ENCODE assay signal across 35 mouse cellular contexts in genomic region chr8:13228923-13229610, GRCm38 (mm10). TPM values are rescaled to one million over a fixed set of nuclear protein-coding genes. Genes with fewer than 3 reads are reported as not detected.
DNase-seq lines count a peak whose midpoint lies in the region; ATAC-seq and TF ChIP-seq lines count a peak whose summit lies in the region.
"Had no signal": no experiment of that assay in that cellular context is flagged by ENCODE, and none has a peak within 500 bp of the region (broad histone marks: within the 10 kb centered on the region; RNA-seq: fewer than 3 reads in every experiment).

No protein-coding gene starts in this region.

- peak overlapping the region; percentile 71 for H3K27ac ChIP-seq in gastrocnemius, adult 2 months
- H3K27ac ChIP-seq in heart, embryonic 12.5 days (ENCODE audit: poor library complexity, severe bottlenecking): peak overlapping the region; percentile 62
- 0 out of 2 replicates have a peak overlapping the region, but pooled peaks have one; percentile 29 for H3K27ac ChIP-seq in limb, embryonic 12.5 days
- H3K27ac ChIP-seq: embryonic facial prominence, embryonic 12.5 days; hindbrain, embryonic 12.5 days; hindbrain, postnatal 0 days; intestine, embryonic 15.5 days; kidney, postnatal 0 days; liver, embryonic 12.5 days had no signal

- no peaks in the 10 kb centered on the region for H3K27me3 ChIP-seq in heart, embryonic 12.5 days (replicated peaks)
- peaks cover 29% of the 10 kb centered on the region for H3K27me3 ChIP-seq in limb, embryonic 12.5 days
- H3K27me3 ChIP-seq: hindbrain, embryonic 12.5 days had no signal

- no peak for TF ChIP-seq CTCF in gastrocnemius, adult 2 months (IDR thresholded peaks at IDR 0.05)

- peak overlapping the region; percentile 38; the same call in 1 of the 2 replicates for H3K9ac ChIP-seq in heart, embryonic 12.5 days
- H3K9ac ChIP-seq in limb, embryonic 12.5 days (replicated peaks): no peak overlapping the region
- H3K9ac ChIP-seq: embryonic facial prominence, embryonic 12.5 days; hindbrain, embryonic 12.5 days; intestine, embryonic 15.5 days; liver, embryonic 12.5 days; liver, postnatal 0 days had no signal

- ATAC-seq in heart, embryonic 12.5 days (ENCODE audit: insufficient number of reproducible peaks, low FRiP score): 0 out of 2 replicates have a peak, but pooled peaks have one; percentile 2
- ATAC-seq in limb, embryonic 12.5 days (ENCODE audit: insufficient number of reproducible peaks, insufficient read depth, low FRiP score, low TSS enrichment, low read depth): peak; percentile 61
- ATAC-seq: activated CD4-positive, CD25-positive, alpha-beta regulatory T cell, adult 4 months; forebrain, embryonic 14.5 days; hindbrain, postnatal 0 days; intestine, embryonic 15.5 days; liver, embryonic 12.5 days; liver, postnatal 0 days; midbrain, embryonic 16.5 days had no signal

- 41% methylated on average over 9 of the region's 9 CpGs for WGBS in heart, embryonic 12.5 days
- 28% methylated on average over 9 of the region's 9 CpGs for WGBS in limb, embryonic 12.5 days

- peaks cover 32% of the 10 kb centered on the region for H3K36me3 ChIP-seq in heart, embryonic 12.5 days
- no peaks in the 10 kb centered on the region for H3K36me3 ChIP-seq in limb, embryonic 12.5 days
- H3K36me3 ChIP-seq: embryonic facial prominence, embryonic 12.5 days; hindbrain, embryonic 12.5 days; intestine, embryonic 15.5 days; liver, embryonic 12.5 days had no signal

- intact Hi-C loops in gastrocnemius, adult 2 months (cut with DNase I): no loop called here
- intact Hi-C loops in heart, postnatal 25 days (cut with DNase I): no loop called here

- H3K9me3 ChIP-seq in heart, embryonic 12.5 days (replicated peaks): no peaks in the 10 kb centered on the region
- H3K9me3 ChIP-seq in limb, embryonic 12.5 days: no peaks in the 10 kb centered on the region
- H3K9me3 ChIP-seq: embryonic facial prominence, embryonic 12.5 days; hindbrain, embryonic 12.5 days; intestine, embryonic 15.5 days; liver, embryonic 12.5 days had no signal

- H3K4me1 ChIP-seq in heart, embryonic 12.5 days (replicated peaks): peaks cover 70% of the 10 kb centered on the region
- peaks cover 17% of the 10 kb centered on the region for H3K4me1 ChIP-seq in limb, embryonic 12.5 days (replicated peaks)
- H3K4me1 ChIP-seq: embryonic facial prominence, embryonic 12.5 days; intestine, embryonic 15.5 days; liver, embryonic 12.5 days had no signal

- H3K4me3 ChIP-seq in gastrocnemius, adult 2 months: no peak overlapping the region
- no peak overlapping the region for H3K4me3 ChIP-seq in heart, embryonic 12.5 days
- no peak overlapping the region for H3K4me3 ChIP-seq in limb, embryonic 12.5 days (replicated peaks)
- H3K4me3 ChIP-seq: embryonic facial prominence, embryonic 12.5 days; hindbrain, embryonic 12.5 days; intestine, embryonic 15.5 days; liver, embryonic 12.5 days; myocyte had no signal

- DNase-seq in gastrocnemius, adult 2 months: peak; percentile 17
- DNase-seq in gastrocnemius, postnatal 10 days: no peak
- no peak for DNase-seq in heart, postnatal 25 days (ENCODE audit: low spot score)
- DNase-seq in forelimb bud, embryonic 11.5 days (ENCODE audit: low read depth, low spot score): peak; percentile 44
- DNase-seq in cerebellum, adult 11 months: no peak
- DNase-seq in gastrocnemius, adult 18-20 months (ENCODE audit: low spot score): no peak
- DNase-seq: adrenal gland, postnatal 14 days; cerebellum, adult 11-12 months; cerebellum, adult 9-11 months; embryo, embryonic 11 days; kidney, adult 8-10 months; kidney, postnatal 4 days; left cerebral cortex, postnatal 4 days; liver, postnatal 0 days; lung, postnatal 36 days; retina, postnatal 1 day; right cerebral cortex, postnatal 14 days had no signal

- no peak overlapping the region for H3K4me2 ChIP-seq in heart, embryonic 12.5 days
- peak overlapping the region; percentile 13; the same call in 1 of the 2 replicates for H3K4me2 ChIP-seq in limb, embryonic 12.5 days
- H3K4me2 ChIP-seq: embryonic facial prominence, embryonic 12.5 days; hindbrain, embryonic 12.5 days; intestine, embryonic 15.5 days; liver, embryonic 12.5 days; midbrain, embryonic 11.5 days had no signal

RNA-seq across cellular contexts. Expression of gene Adprhl1, which starts 24.9 kb away (rescaled TPM):
- 100 to 1,000 TPM in 1 of 2 experiments, 10 to 100 TPM in 1; 44.7 to 101 TPM for total RNA-seq in gastrocnemius, adult 2 months (2021)
- 10 to 100 TPM; 70.9 to 79.8 TPM for total RNA-seq in gastrocnemius, postnatal 10 days (2021)
- polyA plus RNA-seq in heart, embryonic 12.5 days (2016; fragmentation: Nextera tagmentation; extraction: Ambion mirVana): 167 and 180 TPM in 2 replicates
- total RNA-seq in heart, postnatal 25 days (2021): 100 to 1,000 TPM; 515 to 520 TPM
- 0.10 and 0.31 TPM in 2 replicates for polyA plus RNA-seq in limb, embryonic 12.5 days (2016; fragmentation: Nextera tagmentation; extraction: Ambion mirVana)
- 10 to 100 TPM; 59.2 to 95.8 TPM for total RNA-seq in gastrocnemius, adult 18-20 months (2021)
- total RNA-seq: CH12.LX; hindbrain, postnatal 0 days; megakaryocyte, adult 5-6 weeks had no signal
- polyA plus RNA-seq: activated CD4-positive, CD25-positive, alpha-beta regulatory T cell, adult 4 months; forebrain, embryonic 14.5 days; kidney, postnatal 0 days; liver, embryonic 12.5 days; liver, postnatal 0 days; midbrain, embryonic 11.5 days; small intestine, adult 2 months; stomach, embryonic 14.5 days; testis, adult 2 months had no signal

RNA-seq across cellular contexts. Expression of gene Grtp1, which starts 28.6 kb away (rescaled TPM):
- 10 to 100 TPM in 1 of 2 experiments, 1 to 10 TPM in 1; 9.7 to 20.6 TPM for total RNA-seq in gastrocnemius, adult 2 months (2021)
- 10 to 100 TPM in 1 of 2 experiments, 1 to 10 TPM in 1; 9.8 to 14.0 TPM for total RNA-seq in gastrocnemius, postnatal 10 days (2021)
- 19.8 and 22.7 TPM in 2 replicates for polyA plus RNA-seq in heart, embryonic 12.5 days (2016; fragmentation: Nextera tagmentation; extraction: Ambion mirVana)
- total RNA-seq in heart, postnatal 25 days (2021): 1 to 10 TPM; 4.1 to 5.2 TPM
- polyA plus RNA-seq in limb, embryonic 12.5 days (2016; fragmentation: Nextera tagmentation; extraction: Ambion mirVana): 14.2 and 14.6 TPM in 2 replicates
- 10 to 100 TPM; 11.5 to 15.0 TPM for total RNA-seq in gastrocnemius, adult 18-20 months (2021)

RNA-seq across cellular contexts. Expression of gene Dcun1d2, which starts 58.9 kb away (rescaled TPM):
- total RNA-seq in gastrocnemius, adult 2 months (2021): 10 to 100 TPM; 76.5 to 87.0 TPM
- total RNA-seq in gastrocnemius, postnatal 10 days (2021): 10 to 100 TPM; 38.5 to 41.6 TPM
- 28.3 and 29.6 TPM in 2 replicates for polyA plus RNA-seq in heart, embryonic 12.5 days (2016; fragmentation: Nextera tagmentation; extraction: Ambion mirVana)
- total RNA-seq in heart, postnatal 25 days (2021): 10 to 100 TPM; 57.3 to 57.4 TPM
- 29.9 and 31.5 TPM in 2 replicates for polyA plus RNA-seq in limb, embryonic 12.5 days (2016; fragmentation: Nextera tagmentation; extraction: Ambion mirVana)
- 10 to 100 TPM; 80.3 to 83.8 TPM for total RNA-seq in gastrocnemius, adult 18-20 months (2021)

RNA-seq across cellular contexts. Expression of gene Tmco3, which starts 58.9 kb away (rescaled TPM):
- total RNA-seq in gastrocnemius, adult 2 months (2021): 10 to 100 TPM; 11.3 to 15.8 TPM
- 10 to 100 TPM; 13.9 to 20.1 TPM for total RNA-seq in gastrocnemius, postnatal 10 days (2021)
- polyA plus RNA-seq in heart, embryonic 12.5 days (2016; fragmentation: Nextera tagmentation; extraction: Ambion mirVana): 34.5 and 41.2 TPM in 2 replicates
- 10 to 100 TPM; 25.3 to 29.8 TPM for total RNA-seq in heart, postnatal 25 days (2021)
- 45.9 and 46.4 TPM in 2 replicates for polyA plus RNA-seq in limb, embryonic 12.5 days (2016; fragmentation: Nextera tagmentation; extraction: Ambion mirVana)
- total RNA-seq in gastrocnemius, adult 18-20 months (2021): 10 to 100 TPM; 13.7 to 14.9 TPM

Comparison
In these comparisons a context has a peak if more than half of its experiments do, and no peak if none do; other contexts are left out.
1. DNase-seq: peak in gastrocnemius, adult 2 months (single experiment) and forelimb bud, embryonic 11.5 days (single experiment); none in gastrocnemius, postnatal 10 days (single experiment), heart, postnatal 25 days (single experiment), cerebellum, adult 11 months (single experiment) and gastrocnemius, adult 18-20 months (single experiment).
2. RNA of gene Adprhl1, which starts 24.9 kb away (total RNA-seq): 515 to 520 TPM in heart, postnatal 25 days; 44.7 to 101 TPM in gastrocnemius, adult 2 months, 59.2 to 95.8 TPM in gastrocnemius, adult 18-20 months and 70.9 to 79.8 TPM in gastrocnemius, postnatal 10 days; every median in the first group is over 4 times any median in the second.
3. Peak in every context shown above with its lines, with median percentiles within 50 percentile points of each other: H3K27ac ChIP-seq.